ENCODE assay signal across 8 mouse cellular contexts in genomic region chr10:130092838-130093440, GRCm38 (mm10). TPM values are rescaled to one million over a fixed set of nuclear protein-coding genes. Genes with fewer than 3 reads are reported as not detected.
DNase-seq lines count a peak whose midpoint lies in the region; ATAC-seq and TF ChIP-seq lines count a peak whose summit lies in the region.

No protein-coding gene starts in this region.

- no peaks in the 10 kb centered on the region for H3K36me3 ChIP-seq in thymus, adult 2 months (ENCODE audit: control insufficient read depth, insufficient read depth, low read length)
- H3K36me3 ChIP-seq in forebrain, embryonic 14.5 days (ENCODE audit: control insufficient read depth, insufficient read depth, low read length): no peaks in the 10 kb centered on the region
- H3K36me3 ChIP-seq in kidney, embryonic 14.5 days (ENCODE audit: control insufficient read depth, insufficient read depth, low read length): no peaks in the 10 kb centered on the region
- no peaks in the 10 kb centered on the region for H3K36me3 ChIP-seq in limb, embryonic 11.5 days (ENCODE audit: control insufficient read depth, insufficient read depth, low read length)
- H3K36me3 ChIP-seq in neural tube, embryonic 15.5 days: no peaks in the 10 kb centered on the region
- H3K36me3 ChIP-seq in heart, embryonic 11.5 days (ENCODE audit: control insufficient read depth, insufficient read depth, low read length): no peaks in the 10 kb centered on the region

- TF ChIP-seq CTCF in thymus, adult 2 months (IDR thresholded peaks at IDR 0.05; ENCODE audit: borderline replicate concordance, control insufficient read depth, extremely low read depth, insufficient read depth, low read length, poor library complexity): no peak

- H3K9ac ChIP-seq in forebrain, embryonic 14.5 days (ENCODE audit: low read length): no peak overlapping the region
- no peak overlapping the region for H3K9ac ChIP-seq in kidney, embryonic 14.5 days (ENCODE audit: low read depth, low read length)
- no peak overlapping the region for H3K9ac ChIP-seq in limb, embryonic 11.5 days (ENCODE audit: low read length)
- H3K9ac ChIP-seq in neural tube, embryonic 15.5 days (replicated peaks): no peak overlapping the region
- H3K9ac ChIP-seq in heart, embryonic 11.5 days (ENCODE audit: low read depth, low read length): no peak overlapping the region

- peak; percentile 9 for DNase-seq in thymus, adult 2 months
- DNase-seq in thymus, adult 18-20 months: no peak
- DNase-seq in brain, embryonic 18.5 days (ENCODE audit: low read depth, low spot score): peak; percentile 18
- peak; percentile 75 for DNase-seq in forebrain, embryonic 14.5 days (ENCODE audit: low spot score)
- DNase-seq in limb, embryonic 11.5 days (ENCODE audit: low spot score): peak; percentile 74

- H3K4me3 ChIP-seq in thymus, adult 2 months (ENCODE audit: control insufficient read depth, insufficient read depth, low read length): no peak overlapping the region
- no peak overlapping the region for H3K4me3 ChIP-seq in forebrain, embryonic 14.5 days (ENCODE audit: low read depth, low read length)
- H3K4me3 ChIP-seq in kidney, embryonic 14.5 days (ENCODE audit: low read length): no peak overlapping the region
- H3K4me3 ChIP-seq in limb, embryonic 11.5 days (ENCODE audit: low read depth, low read length): no peak overlapping the region
- H3K4me3 ChIP-seq in neural tube, embryonic 15.5 days (replicated peaks): no peak overlapping the region
- no peak overlapping the region for H3K4me3 ChIP-seq in heart, embryonic 11.5 days (ENCODE audit: low read depth, low read length)

- H3K27me3 ChIP-seq in thymus, adult 2 months (ENCODE audit: control insufficient read depth, insufficient read depth, low read length): no peaks in the 10 kb centered on the region
- no peaks in the 10 kb centered on the region for H3K27me3 ChIP-seq in forebrain, embryonic 14.5 days (replicated peaks; ENCODE audit: control insufficient read depth, insufficient read depth, low read length)
- H3K27me3 ChIP-seq in kidney, embryonic 14.5 days (ENCODE audit: control insufficient read depth, insufficient read depth, low read length): no peaks in the 10 kb centered on the region
- no peaks in the 10 kb centered on the region for H3K27me3 ChIP-seq in limb, embryonic 11.5 days (ENCODE audit: control insufficient read depth, insufficient read depth, low read length)
- no peaks in the 10 kb centered on the region for H3K27me3 ChIP-seq in neural tube, embryonic 15.5 days (replicated peaks)
- H3K27me3 ChIP-seq in heart, embryonic 11.5 days (ENCODE audit: control insufficient read depth, insufficient read depth, low read length): no peaks in the 10 kb centered on the region

- no peak overlapping the region for H3K27ac ChIP-seq in thymus, adult 2 months (ENCODE audit: control insufficient read depth, insufficient read depth, low read length)
- H3K27ac ChIP-seq in forebrain, embryonic 14.5 days (ENCODE audit: low read depth, low read length): no peak overlapping the region
- no peak overlapping the region for H3K27ac ChIP-seq in kidney, embryonic 14.5 days (ENCODE audit: low read depth, low read length)
- no peak overlapping the region for H3K27ac ChIP-seq in limb, embryonic 11.5 days (replicated peaks; ENCODE audit: low read depth, low read length)
- no peak overlapping the region for H3K27ac ChIP-seq in neural tube, embryonic 15.5 days (replicated peaks)
- no peak overlapping the region for H3K27ac ChIP-seq in heart, embryonic 11.5 days (ENCODE audit: low read depth, low read length)

- WGBS in thymus, adult 2 months: 23% methylated on average over 5 of the region's 5 CpGs
- 24% methylated on average over 5 of the region's 5 CpGs for whole genome bisulfite sequencing in forebrain, embryonic 14.5 days
- 19% methylated on average over 5 of the region's 5 CpGs for WGBS in kidney, embryonic 14.5 days
- 20% methylated on average over 5 of the region's 5 CpGs for WGBS in limb, embryonic 11.5 days
- WGBS in neural tube, embryonic 15.5 days: 23% methylated on average over 5 of the region's 5 CpGs
- WGBS in heart, embryonic 11.5 days (ENCODE audit: insufficient replicate concordance): 15% methylated on average over 5 of the region's 5 CpGs

- no peaks in the 10 kb centered on the region for H3K9me3 ChIP-seq in forebrain, embryonic 14.5 days (replicated peaks; ENCODE audit: control insufficient read depth, low read length)
- H3K9me3 ChIP-seq in kidney, embryonic 14.5 days (ENCODE audit: control insufficient read depth, low read length): no peaks in the 10 kb centered on the region
- H3K9me3 ChIP-seq in limb, embryonic 11.5 days (ENCODE audit: control insufficient read depth, low read length): no peaks in the 10 kb centered on the region
- H3K9me3 ChIP-seq in neural tube, embryonic 15.5 days (replicated peaks): no peaks in the 10 kb centered on the region
- H3K9me3 ChIP-seq in heart, embryonic 11.5 days (replicated peaks; ENCODE audit: control insufficient read depth, low read length): no peaks in the 10 kb centered on the region

- peak; percentile 65; the same call in 1 of the 2 replicates for ATAC-seq in forebrain, embryonic 14.5 days
- peak; percentile 89 for ATAC-seq in kidney, embryonic 14.5 days (ENCODE audit: low FRiP score, low TSS enrichment)
- ATAC-seq in limb, embryonic 11.5 days (ENCODE audit: insufficient number of reproducible peaks, low FRiP score, low TSS enrichment, low read depth): no peak
- ATAC-seq in neural tube, embryonic 15.5 days (ENCODE audit: low FRiP score): peak; percentile 78
- ATAC-seq in heart, embryonic 11.5 days (replicated peaks; ENCODE audit: insufficient number of reproducible peaks, low FRiP score, low TSS enrichment): no peak

- no peak overlapping the region for H3K4me2 ChIP-seq in forebrain, embryonic 14.5 days (ENCODE audit: low read length)
- no peak overlapping the region for H3K4me2 ChIP-seq in kidney, embryonic 14.5 days (replicated peaks; ENCODE audit: low read depth, low read length)
- no peak overlapping the region for H3K4me2 ChIP-seq in limb, embryonic 11.5 days (ENCODE audit: low read depth, severe bottlenecking)
- no peak overlapping the region for H3K4me2 ChIP-seq in neural tube, embryonic 15.5 days
- no peak overlapping the region for H3K4me2 ChIP-seq in heart, embryonic 11.5 days

- no peak for TF ChIP-seq POLR2A in thymus, adult 2 months (IDR thresholded peaks at IDR 0.05; ENCODE audit: control insufficient read depth, extremely low read depth, insufficient read depth, low read length, poor library complexity)

- no peaks in the 10 kb centered on the region for H3K4me1 ChIP-seq in thymus, adult 2 months (replicated peaks; ENCODE audit: control insufficient read depth, insufficient read depth, low read length)
- H3K4me1 ChIP-seq in forebrain, embryonic 14.5 days (ENCODE audit: control insufficient read depth, insufficient read depth, low read length): no peaks in the 10 kb centered on the region
- H3K4me1 ChIP-seq in kidney, embryonic 14.5 days (ENCODE audit: control insufficient read depth, insufficient read depth, low read length): no peaks in the 10 kb centered on the region
- H3K4me1 ChIP-seq in limb, embryonic 11.5 days (ENCODE audit: control insufficient read depth, insufficient read depth, low read length): no peaks in the 10 kb centered on the region
- no peaks in the 10 kb centered on the region for H3K4me1 ChIP-seq in neural tube, embryonic 15.5 days
- no peaks in the 10 kb centered on the region for H3K4me1 ChIP-seq in heart, embryonic 11.5 days (ENCODE audit: control insufficient read depth, insufficient read depth, low read length)

RNA-seq across cellular contexts. Expression of gene Olfr822, which starts 21.9 kb away (rescaled TPM):
- not detected in 2 replicates for polyA plus RNA-seq in thymus, adult 2 months (2012; rRNA removed)
- polyA plus RNA-seq in forebrain, embryonic 14.5 days (2014; fragmentation: Nextera tagmentation; extraction: Ambion mirVana): not detected in 2 replicates
- polyA plus RNA-seq in kidney, embryonic 14.5 days (2014; fragmentation: Nextera tagmentation; extraction: Ambion mirVana): not detected in 2 replicates
- not detected in 2 replicates for polyA plus RNA-seq in limb, embryonic 11.5 days (2014; fragmentation: Nextera tagmentation; extraction: Ambion mirVana)
- not detected in 2 replicates for polyA plus RNA-seq in neural tube, embryonic 15.5 days (2015; fragmentation: Nextera tagmentation; extraction: Ambion mirVana)
- polyA plus RNA-seq in heart, embryonic 11.5 days (2014; fragmentation: Nextera tagmentation; extraction: Ambion mirVana): not detected in 2 replicates

RNA-seq across cellular contexts. Expression of gene Olfr823, which starts 22.2 kb away (rescaled TPM):
- polyA plus RNA-seq in thymus, adult 2 months (2012; rRNA removed): not detected in 2 replicates
- polyA plus RNA-seq in forebrain, embryonic 14.5 days (2014; fragmentation: Nextera tagmentation; extraction: Ambion mirVana): not detected in 2 replicates
- polyA plus RNA-seq in kidney, embryonic 14.5 days (2014; fragmentation: Nextera tagmentation; extraction: Ambion mirVana): not detected in 2 replicates
- polyA plus RNA-seq in limb, embryonic 11.5 days (2014; fragmentation: Nextera tagmentation; extraction: Ambion mirVana): not detected in 2 replicates
- not detected in 2 replicates for polyA plus RNA-seq in neural tube, embryonic 15.5 days (2015; fragmentation: Nextera tagmentation; extraction: Ambion mirVana)
- not detected in 2 replicates for polyA plus RNA-seq in heart, embryonic 11.5 days (2014; fragmentation: Nextera tagmentation; extraction: Ambion mirVana)

RNA-seq across cellular contexts. Expression of gene Olfr824, which starts 36.9 kb away (rescaled TPM):
- not detected in 2 replicates for polyA plus RNA-seq in thymus, adult 2 months (2012; rRNA removed)
- polyA plus RNA-seq in forebrain, embryonic 14.5 days (2014; fragmentation: Nextera tagmentation; extraction: Ambion mirVana): not detected in 2 replicates
- polyA plus RNA-seq in kidney, embryonic 14.5 days (2014; fragmentation: Nextera tagmentation; extraction: Ambion mirVana): not detected in 2 replicates
- not detected in 2 replicates for polyA plus RNA-seq in limb, embryonic 11.5 days (2014; fragmentation: Nextera tagmentation; extraction: Ambion mirVana)
- not detected in 2 replicates for polyA plus RNA-seq in neural tube, embryonic 15.5 days (2015; fragmentation: Nextera tagmentation; extraction: Ambion mirVana)
- polyA plus RNA-seq in heart, embryonic 11.5 days (2014; fragmentation: Nextera tagmentation; extraction: Ambion mirVana): not detected in 2 replicates

Comparison
In these comparisons a context has a peak if more than half of its experiments do, and no peak if none do; other contexts are left out.
1. DNase-seq: peak in thymus, adult 2 months (single experiment), brain, embryonic 18.5 days (single experiment), forebrain, embryonic 14.5 days (single experiment) and limb, embryonic 11.5 days (single experiment); none in thymus, adult 18-20 months (0 of 2).
2. ATAC-seq: peak in forebrain, embryonic 14.5 days (single experiment), kidney, embryonic 14.5 days (single experiment) and neural tube, embryonic 15.5 days (single experiment); none in limb, embryonic 11.5 days (single experiment) and heart, embryonic 11.5 days (single experiment).